Mouse (Mus musculus) thymus, adult 2 months (tissue): Measurements from ENCODE around the gene Tcam1.

Source experiments
- CTCF ChIP-seq: fragments of 200-500 bp; IDR thresholded peaks from 2 replicates; pipeline ENCODE4 v1.5.1; 2012; ENCODE audit warnings: mild to moderate bottlenecking, control low read depth, low read length, moderate library complexity, borderline replicate concordance; ENCODE audit not compliant: control insufficient read depth, poor library complexity, insufficient read depth; ENCODE audit errors: extremely low read depth
- POLR2A ChIP-seq: fragments of 200-500 bp; IDR thresholded peaks from 2 replicates; pipeline ENCODE4 v1.6.1; 2012; ENCODE audit warnings: mild to moderate bottlenecking, low read length, control low read depth, moderate library complexity; ENCODE audit not compliant: control insufficient read depth, poor library complexity, insufficient read depth; ENCODE audit errors: extremely low read depth

DNA sequence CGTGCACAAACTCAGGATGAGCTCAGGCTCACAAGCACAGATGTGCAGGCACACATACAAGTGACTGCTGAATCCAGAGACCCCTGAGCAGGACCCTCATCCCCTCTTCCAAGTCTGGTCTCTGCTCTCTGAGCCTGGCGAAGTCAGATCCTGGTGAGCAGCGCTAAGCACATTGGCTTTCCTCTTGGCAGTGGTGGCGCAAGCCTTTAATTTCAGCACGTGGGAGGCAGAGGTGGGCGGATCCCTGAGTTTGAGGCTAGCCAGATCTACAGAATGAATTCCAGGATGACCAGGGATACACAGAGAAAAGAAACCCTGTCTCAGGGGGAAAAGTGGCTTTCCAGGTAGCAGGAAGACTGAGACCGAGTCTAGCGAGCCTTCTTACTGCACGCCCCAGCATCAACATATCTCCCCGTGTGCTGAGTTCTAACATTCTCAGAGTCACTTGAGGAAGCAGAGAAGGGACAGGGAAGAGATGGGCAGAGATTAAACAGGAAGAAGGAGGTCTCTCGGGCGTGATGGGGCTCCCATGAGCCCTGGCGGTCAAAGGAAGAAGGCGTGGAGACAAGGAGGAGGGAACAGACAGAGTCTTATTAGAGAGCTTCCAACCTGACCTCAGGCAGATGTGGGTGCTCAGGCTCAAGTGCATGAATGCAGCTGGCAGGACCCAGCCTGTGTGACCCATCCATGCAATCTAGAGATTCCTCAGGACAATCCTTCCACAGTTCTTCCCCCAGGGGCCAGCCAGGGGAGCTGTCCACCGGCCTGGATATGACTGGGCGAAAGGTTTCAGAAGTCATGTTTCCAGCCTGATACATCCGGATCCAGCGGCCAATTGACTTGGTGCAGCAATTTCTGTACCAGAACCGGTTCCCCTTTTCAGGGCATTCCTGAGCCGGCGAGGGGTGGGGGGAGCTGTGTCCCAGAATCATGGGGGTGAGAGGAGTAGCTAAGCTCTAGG lies 42.2 kb downstream of the Tcam1 start:
- TF ChIP-seq CTCF (0 out of 2 replicates have a peak, but pooled peaks have one; percentile 26), POLR2A (no peak)
